Mouse (Mus musculus) mouse embryonic stem cell (cell line): Measurements from ENCODE around the gene Pgp.

Experiments used
- in situ Hi-C, 2 experiments: fragments of 300-500 bp; cut with MboI; formaldehyde crosslinking; loops; 1 replicate in 1 of 2; 3 replicates in 1 of 2; pipeline ENCODE4 v1.14.3; 2019 to 2020; ENCODE audit warnings: low sequenced_read_pairs in 2 of 2, low pct_unique_long_range_greater_than_20kb in 1 of 2, mixed read lengths in 1 of 2; ENCODE audit not compliant: unreplicated experiment in 1 of 2

The Pgp gene

DNA sequence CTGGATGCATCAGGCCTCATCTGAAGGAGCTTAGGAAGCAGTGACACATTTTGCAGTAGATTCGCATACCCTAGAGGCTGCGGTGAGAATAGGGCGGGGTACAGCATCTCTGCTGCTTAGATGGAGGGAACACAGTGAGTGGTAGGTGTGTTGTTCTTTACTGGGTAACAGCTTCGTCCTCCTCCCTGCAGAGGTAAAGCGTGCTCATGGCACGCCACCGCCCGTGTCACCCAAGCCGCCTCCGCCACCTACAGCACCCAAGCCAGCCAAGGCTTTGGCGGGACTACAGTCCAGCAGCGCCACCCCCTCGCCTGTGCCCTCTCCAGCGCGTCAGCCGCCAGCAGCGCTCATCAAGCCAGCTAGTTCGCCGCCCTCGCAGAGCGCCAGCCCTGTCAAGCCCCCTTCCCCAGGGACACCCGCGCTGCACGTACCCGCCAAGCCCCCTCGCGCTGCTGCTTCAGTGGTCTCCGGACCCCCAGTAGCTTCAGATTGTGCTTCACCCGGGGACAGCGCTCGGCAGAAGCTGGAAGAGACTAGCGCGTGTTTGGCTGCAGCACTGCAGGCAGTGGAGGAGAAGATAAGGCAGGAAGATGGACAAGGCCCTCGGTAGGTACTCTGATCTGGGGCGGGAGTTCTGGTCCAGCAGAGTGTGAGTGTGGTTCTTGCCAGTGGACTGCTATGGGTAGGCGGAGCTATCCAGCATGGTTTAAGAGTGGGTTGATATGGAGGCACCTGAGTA, 36.3 kb downstream of the Pgp start:
- in situ Hi-C loops, result no loop called here

DNA sequence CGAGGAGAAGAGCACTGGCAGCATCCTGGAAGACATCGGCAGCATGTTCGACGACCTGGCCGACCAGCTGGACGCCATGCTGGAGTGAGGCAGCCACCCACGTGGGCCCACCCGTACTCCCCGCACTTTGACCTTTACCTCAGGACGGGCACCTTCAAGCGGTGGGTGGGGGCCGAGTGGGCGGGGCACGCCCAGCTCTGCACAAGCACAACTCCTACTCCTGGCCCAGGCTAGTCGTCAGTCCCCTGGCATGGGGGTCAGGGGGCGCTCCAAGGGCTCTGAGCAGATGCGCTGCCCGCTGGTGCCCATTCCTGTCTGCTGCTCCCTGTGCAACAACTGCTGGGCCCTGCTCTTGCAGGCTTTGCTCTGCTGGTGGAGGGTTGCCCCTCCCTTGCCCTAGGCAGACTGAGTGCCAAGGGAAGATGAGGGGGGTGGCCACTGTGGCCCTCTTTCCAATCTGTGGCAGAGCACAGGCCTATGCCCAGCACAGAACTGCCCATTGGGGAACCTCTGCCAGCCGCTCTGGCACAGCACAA, 37.0 kb downstream of the Pgp start:
- in situ Hi-C loops, result no loop called here

DNA sequence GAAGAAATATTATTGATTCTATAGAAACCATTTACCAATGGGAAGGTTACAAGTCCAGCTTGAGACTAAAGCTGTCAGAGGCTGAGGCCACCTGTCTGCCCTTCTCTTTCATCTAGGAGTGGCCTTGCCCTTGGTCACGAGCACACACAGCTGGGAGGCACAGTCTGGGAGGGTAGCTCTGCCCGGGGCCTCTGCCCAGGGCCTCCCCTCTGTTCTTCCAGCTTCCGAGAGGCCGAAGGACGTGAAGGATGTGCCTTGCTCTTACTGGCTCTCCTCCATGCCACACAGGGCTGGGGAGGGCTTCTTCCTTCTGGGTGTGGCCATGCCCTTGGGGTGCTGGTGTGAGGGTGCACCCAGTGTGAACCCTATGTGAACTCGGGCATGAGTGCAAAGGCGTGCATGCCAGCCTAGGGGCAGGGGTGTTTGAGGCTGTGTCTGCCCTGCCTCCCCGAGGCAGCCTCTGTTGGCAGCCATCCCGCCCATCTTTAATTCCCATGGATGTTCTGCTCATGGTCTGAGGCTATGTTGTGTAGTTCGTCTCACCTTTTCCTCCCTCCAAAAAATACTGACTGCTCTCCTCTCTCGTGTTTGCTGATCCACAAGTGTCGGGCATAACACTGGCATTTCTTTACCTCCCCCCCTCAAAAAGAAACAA, 37.7 kb downstream of the Pgp start:
- in situ Hi-C loops, result no loop called here

DNA sequence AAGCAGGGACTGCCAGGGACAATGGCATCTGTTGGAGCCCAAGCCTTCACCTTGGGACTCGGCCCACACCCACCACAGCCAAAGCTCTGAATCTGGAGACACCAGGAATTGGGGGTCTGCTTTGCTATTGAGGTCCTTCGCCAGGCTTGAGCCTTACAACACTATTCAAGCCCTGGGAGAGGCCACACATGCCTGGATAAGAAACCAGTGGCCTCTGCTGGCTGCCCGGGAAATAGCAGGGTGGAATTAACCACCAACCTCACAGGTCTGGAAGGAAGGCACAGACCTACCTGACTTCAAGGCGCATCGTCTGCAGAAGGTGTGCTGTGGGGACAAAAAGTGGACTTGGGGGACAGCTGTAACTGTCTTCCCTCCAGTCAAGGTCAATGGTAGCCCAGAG, 43.4 kb downstream of the Pgp start:
- in situ Hi-C loops, result no loop called here

DNA sequence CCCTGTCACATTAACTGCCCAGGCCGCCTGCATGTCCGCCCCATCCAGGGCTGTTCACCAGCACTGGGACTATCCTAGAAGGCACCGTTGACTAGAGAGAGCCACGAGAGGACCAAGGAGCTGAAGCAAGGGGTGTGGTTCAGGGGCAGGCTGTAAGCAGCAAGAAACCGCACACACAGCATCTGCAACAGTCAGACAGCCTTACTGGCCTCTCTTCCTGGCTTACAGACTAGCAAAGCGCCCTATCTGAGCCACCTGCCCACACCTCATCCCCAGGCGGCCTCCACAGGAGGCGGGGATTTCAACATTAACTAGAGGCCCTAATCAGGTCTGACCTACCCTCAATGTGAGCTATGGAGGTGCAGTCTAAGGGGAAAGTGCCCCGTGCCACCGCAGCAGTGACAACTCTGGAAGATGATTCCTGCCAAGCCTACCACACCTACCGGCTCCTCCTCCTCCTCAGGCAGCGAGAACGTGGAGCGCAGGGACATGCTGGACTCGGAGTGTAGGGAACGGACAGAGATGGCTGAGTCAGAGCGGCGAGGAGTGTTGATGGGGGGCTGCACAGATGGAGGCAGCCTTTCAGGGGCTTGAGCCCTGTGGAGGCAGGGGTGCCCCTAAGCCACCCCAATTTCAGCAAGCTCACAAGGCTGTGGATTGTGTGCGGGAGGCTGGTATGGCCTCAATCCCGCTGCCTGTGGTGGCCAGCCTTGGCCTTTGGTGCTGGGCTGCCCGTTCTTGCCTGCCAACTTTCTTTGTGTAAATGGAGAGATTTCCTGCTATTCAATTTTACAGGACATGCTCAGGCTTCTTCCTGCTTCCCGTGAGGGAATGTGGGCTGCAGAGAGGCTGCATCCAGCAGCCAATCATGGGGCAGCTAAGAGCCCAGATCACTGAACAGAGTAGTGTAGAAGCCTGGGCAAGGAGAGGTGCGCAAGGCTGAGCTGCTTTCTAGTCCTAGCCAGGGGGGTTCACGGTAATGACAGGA, 44.4 kb downstream of the Pgp start:
- in situ Hi-C loops, result no loop called here

DNA sequence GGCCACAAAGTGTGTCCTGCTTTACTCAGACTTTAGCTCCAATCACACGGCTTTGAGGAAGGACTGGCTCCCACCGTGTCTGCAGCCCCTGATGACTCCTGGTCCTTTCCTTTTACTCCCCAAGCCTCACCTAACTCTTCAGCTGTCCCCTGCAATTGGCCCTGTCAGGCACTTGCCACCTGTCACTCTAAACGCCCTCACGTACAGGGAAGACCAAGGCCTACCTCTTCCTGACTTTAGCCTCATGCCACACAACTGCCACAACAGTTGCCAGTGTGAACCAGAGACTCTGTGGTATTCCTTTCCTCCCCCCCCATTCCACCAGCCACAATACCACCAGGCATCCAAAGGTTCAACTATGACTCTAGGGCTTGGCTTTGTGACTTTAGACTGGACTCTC, 50.3 kb downstream of the Pgp start:
- in situ Hi-C loops, result no loop called here
